ENCODE assay signal across 19 mouse cellular contexts in genomic region chr6:97551161-97551560, GRCm38 (mm10).
DNase-seq lines count a peak whose midpoint lies in the region; ATAC-seq and TF ChIP-seq lines count a peak whose summit lies in the region.
"Had no signal": no experiment of that assay in that cellular context is flagged by ENCODE, and none has a peak within 500 bp of the region (broad histone marks: within the 10 kb centered on the region; RNA-seq: fewer than 3 reads in every experiment).

No protein-coding gene starts in this region.

- no peak overlapping the region for H3K4me3 ChIP-seq in heart, embryonic 13.5 days
- no peak overlapping the region for H3K4me3 ChIP-seq in heart, adult 2 months
- H3K4me3 ChIP-seq in lung, postnatal 0 days (ENCODE audit: low read depth, low read length) = no peak overlapping the region
- H3K4me3 ChIP-seq in neural tube, embryonic 14.5 days (ENCODE audit: low read depth, low read length) = no peak overlapping the region
- H3K4me3 ChIP-seq: embryonic facial prominence, embryonic 15.5 days; forebrain, embryonic 12.5 days; intestine, embryonic 15.5 days had no signal

- no peak for TF ChIP-seq CTCF in heart, adult 2 months (IDR thresholded peaks at IDR 0.05)
- no peak for TF ChIP-seq CTCF in lung, postnatal 0 days (IDR thresholded peaks at IDR 0.05)

- 82% methylated on average over 4 of the region's 4 CpGs for WGBS in heart, embryonic 13.5 days
- WGBS in heart, adult 2 months = 76% methylated on average over 4 of the region's 4 CpGs
- 67% methylated on average over 4 of the region's 4 CpGs for WGBS in lung, postnatal 0 days
- 91% methylated on average over 4 of the region's 4 CpGs for WGBS in neural tube, embryonic 14.5 days

- intact Hi-C loops in heart, adult 2 months (cut with DNase I) = no loop called here

- no peak for DNase-seq in heart, adult 2 months
- DNase-seq in lung, postnatal 0 days (ENCODE audit: low spot score) = peak; percentile 16
- no peak for DNase-seq in lung, postnatal 4 days
- peak; percentile 20 for DNase-seq in lung, postnatal 14 days
- DNase-seq: adrenal gland, postnatal 14 days; cerebellum, adult 18-20 months; cerebellum, adult 9-11 months; cerebellum, postnatal 36 days; gastrocnemius, postnatal 36 days had no signal

- H3K36me3 ChIP-seq in heart, embryonic 13.5 days = no peaks in the 10 kb centered on the region
- no peaks in the 10 kb centered on the region for H3K36me3 ChIP-seq in heart, adult 2 months (ENCODE audit: control insufficient read depth, insufficient read depth, low read length)
- H3K36me3 ChIP-seq in lung, postnatal 0 days (ENCODE audit: insufficient read depth, low read length) = no peaks in the 10 kb centered on the region
- H3K36me3 ChIP-seq in neural tube, embryonic 14.5 days (ENCODE audit: control insufficient read depth, insufficient read depth, low read length) = no peaks in the 10 kb centered on the region
- H3K36me3 ChIP-seq: embryonic facial prominence, embryonic 15.5 days; intestine, embryonic 15.5 days had no signal

- H3K4me1 ChIP-seq in heart, embryonic 13.5 days = peaks cover 27% of the 10 kb centered on the region
- H3K4me1 ChIP-seq in heart, adult 2 months (ENCODE audit: control insufficient read depth, insufficient read depth, low read length) = no peaks in the 10 kb centered on the region; the same call in none of the 2 replicates
- H3K4me1 ChIP-seq in lung, postnatal 0 days (ENCODE audit: insufficient read depth, low read depth, low read length) = no peaks in the 10 kb centered on the region
- H3K4me1 ChIP-seq in neural tube, embryonic 14.5 days (ENCODE audit: control insufficient read depth, insufficient read depth, low read length) = peaks cover 45% of the 10 kb centered on the region
- H3K4me1 ChIP-seq: intestine, embryonic 15.5 days had no signal

- no peak for TF ChIP-seq EP300 in heart, adult 2 months (IDR thresholded peaks at IDR 0.05; ENCODE audit: insufficient read depth, low read depth, low read length)
- TF ChIP-seq EP300 in lung, postnatal 0 days (IDR thresholded peaks at IDR 0.05) = no peak

- H3K27me3 ChIP-seq in heart, embryonic 13.5 days (replicated peaks) = no peaks in the 10 kb centered on the region
- H3K27me3 ChIP-seq in heart, adult 2 months (ENCODE audit: control insufficient read depth, insufficient read depth, low read length) = no peaks in the 10 kb centered on the region
- H3K27me3 ChIP-seq in lung, postnatal 0 days (replicated peaks; ENCODE audit: insufficient read depth, low read length) = no peaks in the 10 kb centered on the region
- H3K27me3 ChIP-seq in neural tube, embryonic 14.5 days (ENCODE audit: control insufficient read depth, insufficient read depth, low read length) = no peaks in the 10 kb centered on the region
- H3K27me3 ChIP-seq: CH12.LX; embryonic facial prominence, embryonic 15.5 days; forebrain, embryonic 12.5 days; intestine, embryonic 15.5 days had no signal

- TF ChIP-seq POLR2A in heart, adult 2 months (IDR thresholded peaks at IDR 0.05; ENCODE audit: insufficient read depth, low read depth, low read length) = no peak

- no peak for ATAC-seq in heart, embryonic 13.5 days (ENCODE audit: extremely low read depth, insufficient number of reproducible peaks, low FRiP score, low TSS enrichment)
- ATAC-seq in lung, postnatal 0 days = no peak
- ATAC-seq in neural tube, embryonic 14.5 days (ENCODE audit: low read depth) = no peak
- no peak for ATAC-seq in erythroblast, adult 5-6 weeks (replicated peaks; ENCODE audit: low FRiP score, poor library complexity, severe bottlenecking)
- ATAC-seq: activated CD4-positive, CD25-positive, alpha-beta regulatory T cell, adult 4 months; intestine, embryonic 15.5 days; Patski had no signal

- H3K4me2 ChIP-seq in heart, embryonic 13.5 days = no peak overlapping the region
- H3K4me2 ChIP-seq in lung, postnatal 0 days (replicated peaks; ENCODE audit: low read depth, low read length) = no peak overlapping the region
- no peak overlapping the region for H3K4me2 ChIP-seq in neural tube, embryonic 14.5 days (ENCODE audit: low read depth, low read length)
- H3K4me2 ChIP-seq: embryonic facial prominence, embryonic 15.5 days; forebrain, embryonic 12.5 days; heart, embryonic 11.5 days; intestine, embryonic 15.5 days had no signal

- no peak overlapping the region for H3K9ac ChIP-seq in heart, embryonic 13.5 days
- no peak overlapping the region for H3K9ac ChIP-seq in heart, adult 2 months (ENCODE audit: low read depth, low read length)
- H3K9ac ChIP-seq in lung, postnatal 0 days (replicated peaks; ENCODE audit: low read depth) = no peak overlapping the region
- 0 out of 2 replicates have a peak overlapping the region, but pooled peaks have one; percentile 8 for H3K9ac ChIP-seq in neural tube, embryonic 14.5 days (replicated peaks; ENCODE audit: low read depth, low read length)
- H3K9ac ChIP-seq: embryonic facial prominence, embryonic 15.5 days; forebrain, embryonic 12.5 days; intestine, embryonic 15.5 days had no signal

- H3K79me2 ChIP-seq in heart, adult 2 months (replicated peaks; ENCODE audit: control insufficient read depth, insufficient read depth, low read length) = no peaks in the 10 kb centered on the region

- peak overlapping the region; percentile 53; the same call in 1 of the 2 replicates for H3K27ac ChIP-seq in heart, embryonic 13.5 days (replicated peaks)
- H3K27ac ChIP-seq in heart, adult 2 months = no peak overlapping the region
- no peak overlapping the region for H3K27ac ChIP-seq in lung, postnatal 0 days (ENCODE audit: low read length)
- peak overlapping the region; percentile 72; the same call in 1 of the 2 replicates for H3K27ac ChIP-seq in neural tube, embryonic 14.5 days (ENCODE audit: low read depth, low read length)
- H3K27ac ChIP-seq: embryonic facial prominence, embryonic 15.5 days; intestine, embryonic 15.5 days had no signal

- H3K9me3 ChIP-seq in heart, embryonic 13.5 days = peaks cover 7% of the 10 kb centered on the region; the same call in 1 of the 2 replicates
- no peaks in the 10 kb centered on the region for H3K9me3 ChIP-seq in lung, postnatal 0 days (ENCODE audit: low read length)
- no peaks in the 10 kb centered on the region; the same call in 1 of the 2 replicates for H3K9me3 ChIP-seq in neural tube, embryonic 14.5 days (ENCODE audit: control insufficient read depth, low read length)
- H3K9me3 ChIP-seq: embryonic facial prominence, embryonic 15.5 days; intestine, embryonic 15.5 days had no signal

Comparison
In these comparisons a context has a peak if more than half of its experiments do, and no peak if none do; other contexts are left out.
1. H3K27ac ChIP-seq: peak in heart, embryonic 13.5 days (single experiment) and neural tube, embryonic 14.5 days (single experiment); none in heart, adult 2 months (single experiment) and lung, postnatal 0 days (single experiment).
2. DNase-seq: peak in lung, postnatal 0 days (single experiment) and lung, postnatal 14 days (single experiment); none in heart, adult 2 months (0 of 2) and lung, postnatal 4 days (0 of 2).